Mouse (Mus musculus) olfactory bulb, adult 2 months (tissue): ENCODE results near the gene Cd3d. TPM values are rescaled to one million over a fixed set of nuclear protein-coding genes. Genes with fewer than 3 reads are reported as not detected.

Experiments used
- H3K27ac ChIP-seq: fragments of 200-500 bp; 2 replicates; pipeline ENCODE4 v1.5.1; 2012; ENCODE audit warnings: low read depth, low read length; ENCODE audit not compliant: insufficient read depth
- H3K4me1 ChIP-seq: fragments of 200-500 bp; 2 replicates; pipeline ENCODE4 v1.6.1; 2012; ENCODE audit warnings: low read length; ENCODE audit not compliant: control insufficient read depth, insufficient read depth
- H3K4me3 ChIP-seq: fragments of 200-500 bp; 2 replicates; pipeline ENCODE4 v1.5.1; 2012; ENCODE audit warnings: mild to moderate bottlenecking, low read depth, low read length, moderate library complexity; ENCODE audit not compliant: insufficient read depth
- CTCF ChIP-seq: fragments of 200-500 bp; IDR thresholded peaks from 2 replicates; pipeline ENCODE4 v1.5.1; 2012; ENCODE audit warnings: low read depth, mild to moderate bottlenecking, low read length, moderate library complexity; ENCODE audit not compliant: insufficient read depth
- POLR2A ChIP-seq: fragments of 200-500 bp; IDR thresholded peaks from 2 replicates; pipeline ENCODE4 v1.6.1; 2012; ENCODE audit warnings: mild to moderate bottlenecking, low read depth, low read length, moderate library complexity; ENCODE audit not compliant: insufficient read depth
- WGBS: fragments of 180-500 bp; shearing (Covaris S2); methylation state at CpG from one replicate; pipeline ENCODE4 v1.1.7; 2018; 5-methylcytosine and 5-hydroxymethylcytosine counted together
- polyA plus RNA-seq: library from polyadenylated mRNA; stranded (reverse); fragments of >200 nt; gene quantifications from 2 replicates; pipeline ENCODE4 v1.2.4, GENCODE M21; 2012; ENCODE audit warnings: low replicate concordance; ENCODE audit not compliant: missing spikeins, insufficient read depth, insufficient read length

Gene Cd3d
- polyA plus RNA-seq, 1 experiment: not detected

DNA sequence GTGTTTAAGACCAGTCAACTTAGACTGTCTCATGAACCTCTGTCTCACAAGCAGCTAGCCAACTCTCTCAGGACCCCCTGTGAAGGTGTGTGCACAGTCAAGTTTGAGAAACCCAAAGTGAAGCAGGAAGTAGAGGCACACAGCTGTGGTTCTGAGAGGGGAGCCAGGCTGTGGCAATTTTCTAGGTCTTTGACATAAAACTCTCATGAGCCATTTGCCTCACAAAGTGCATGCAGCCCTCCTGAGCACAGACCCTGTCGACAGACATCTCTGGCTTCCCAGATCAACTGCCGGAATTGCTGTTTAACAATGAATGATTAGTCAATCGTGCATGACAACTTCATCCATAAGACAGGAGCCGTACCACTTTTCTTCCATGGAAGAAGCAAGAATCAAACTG lies 26.8 kb downstream of the Cd3d start:
- TF ChIP-seq POLR2A (no peak), CTCF (no peak)
- Histone ChIP-seq H3K4me1 (no peaks in the 10 kb centered on the region), H3K27ac (no peak overlapping the region), H3K4me3 (no peak overlapping the region)
- WGBS: 82% methylated on average over 4 of the region's 4 CpGs

DNA sequence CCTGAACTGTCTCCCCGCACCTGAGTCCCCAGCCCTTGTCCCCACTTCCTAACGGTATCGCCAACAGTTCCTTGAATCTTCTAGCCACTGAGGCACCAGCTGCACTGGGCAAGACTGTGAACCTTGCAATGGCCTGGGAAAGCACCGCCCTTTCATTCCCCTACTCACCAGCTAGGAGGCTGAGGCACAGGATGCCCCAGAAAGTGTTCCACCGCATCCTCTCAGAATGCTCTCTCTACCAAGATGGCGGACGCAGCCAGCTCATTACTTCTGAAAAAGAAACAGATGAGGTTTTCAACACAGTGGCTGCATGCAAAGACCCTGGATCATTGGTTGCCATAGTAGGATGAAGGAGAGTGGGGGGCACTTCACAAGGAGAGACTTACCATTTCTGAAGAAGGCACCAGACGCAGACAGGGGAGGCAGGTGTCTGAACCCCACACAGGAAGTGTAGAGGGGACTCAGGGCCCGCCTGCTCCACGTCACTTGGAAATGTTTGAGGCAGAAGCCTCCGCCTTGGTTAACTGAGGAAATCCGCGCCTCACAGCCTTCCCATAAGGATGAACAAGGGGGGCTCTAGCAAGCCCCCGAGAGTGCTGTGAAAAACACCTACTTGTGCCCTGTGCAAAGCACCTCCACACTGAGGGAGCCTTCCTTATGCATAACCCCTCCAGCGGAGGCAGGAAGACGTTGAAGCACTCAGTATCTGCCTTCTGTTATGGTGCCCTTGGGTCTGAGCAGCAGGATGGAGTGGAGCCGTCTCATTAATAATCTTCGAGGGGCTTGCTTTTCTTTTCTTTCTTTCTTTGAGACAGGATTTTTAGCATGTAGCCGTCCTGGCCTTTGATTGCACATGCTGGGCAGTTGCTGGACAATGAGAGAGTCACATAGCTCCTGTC lies 27.8 kb downstream of the Cd3d start, which contains the start of gene Cd3e:
Gene Cd3e, minus strand, starts transcription at position 448 of the 899 bp plus-strand sequence.
- Histone ChIP-seq H3K27ac (no peak within 1 kb of the TSS; the same call in 1 of the 2 replicates), H3K4me3 (no peak within 1 kb of the TSS), H3K4me1 (no peaks in the 10 kb centered on the region)
- TF ChIP-seq CTCF (no peak), POLR2A (no peak)
- 81% methylated on average over 19 of the region's 19 CpGs for WGBS

- H3K27ac ChIP-seq: no peak overlapping the region
- H3K4me1 ChIP-seq: no peaks in the 10 kb centered on the region
- 73% methylated on average over 4 of the region's 4 CpGs for WGBS
- TF ChIP-seq CTCF: no peak
- TF ChIP-seq POLR2A: no peak
- H3K4me3 ChIP-seq: no peak overlapping the region
Measured at GRCm38 (mm10) chr9:45010461-45010860, 28.9 kb downstream of the Cd3d start.

- TF ChIP-seq CTCF: no peak
- TF ChIP-seq POLR2A: no peak
- Histone ChIP-seq H3K4me3 (no peak overlapping the region), H3K4me1 (no peaks in the 10 kb centered on the region), H3K27ac (no peak overlapping the region)
- 59% methylated on average over 6 of the region's 6 CpGs for WGBS
Measured at GRCm38 (mm10) chr9:45011291-45011690, 29.7 kb downstream of the Cd3d start.

DNA sequence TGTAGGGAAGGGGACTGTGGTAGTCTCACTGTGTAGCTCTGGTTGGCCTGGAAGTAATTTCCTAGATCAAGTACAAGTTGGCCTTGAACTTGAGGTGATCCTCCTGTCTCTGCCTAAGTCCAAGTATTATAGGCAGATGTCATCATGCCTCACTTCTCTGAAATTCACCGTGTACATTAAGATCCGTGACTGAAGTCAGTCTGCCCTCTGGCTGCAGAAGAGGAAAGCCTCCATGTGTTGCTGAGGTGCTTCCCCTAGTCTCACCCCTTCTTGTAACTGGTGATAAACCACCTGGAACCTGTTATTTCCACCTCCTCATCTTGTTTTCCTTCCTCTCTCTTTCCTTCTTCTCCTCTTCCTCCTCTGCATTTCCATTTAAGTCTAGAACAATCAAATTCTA lies 33.3 kb downstream of the Cd3d start:
- TF ChIP-seq CTCF: no peak
- TF ChIP-seq POLR2A: no peak
- Histone ChIP-seq H3K4me3 (no peak overlapping the region), H3K27ac (no peak overlapping the region), H3K4me1 (no peaks in the 10 kb centered on the region)
- 41% methylated on average over 2 of the region's 2 CpGs for WGBS

GRCm38 (mm10) chr9:45015841-45016240 lies 34.3 kb downstream of the Cd3d start:
- Histone ChIP-seq H3K4me1 (no peaks in the 10 kb centered on the region), H3K4me3 (no peak overlapping the region), H3K27ac (no peak overlapping the region)
- WGBS: 62% methylated on average over 3 of the region's 3 CpGs
- TF ChIP-seq POLR2A (no peak), CTCF (no peak)

DNA sequence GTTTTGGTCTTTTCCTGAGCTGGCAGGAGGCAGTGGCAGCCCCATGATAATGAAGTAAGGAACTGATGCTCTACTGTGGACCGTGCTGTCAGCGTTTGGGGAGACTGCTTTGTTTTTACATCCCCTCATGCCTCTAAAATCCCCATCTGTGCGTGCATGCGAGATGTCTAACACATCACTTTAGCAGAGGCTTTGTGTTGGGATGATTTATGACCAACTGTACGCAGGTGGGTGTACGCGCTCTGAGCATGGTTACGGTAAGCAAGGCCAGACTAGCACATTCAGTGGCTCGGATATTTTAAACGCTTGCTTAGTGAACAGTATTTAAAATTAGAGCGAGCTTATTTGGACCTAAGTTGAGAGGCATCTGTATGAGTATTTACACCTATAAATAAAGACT lies 36.4 kb downstream of the Cd3d start:
- Histone ChIP-seq H3K27ac (no peak overlapping the region), H3K4me3 (no peak overlapping the region), H3K4me1 (no peaks in the 10 kb centered on the region)
- TF ChIP-seq POLR2A (no peak), CTCF (no peak)
- WGBS: 86% methylated on average over 11 of the region's 11 CpGs

- no peaks in the 10 kb centered on the region for H3K4me1 ChIP-seq
- no peak overlapping the region for H3K4me3 ChIP-seq
- TF ChIP-seq POLR2A: no peak
- TF ChIP-seq CTCF: no peak
- WGBS: 7% methylated on average over 3 of the region's 3 CpGs
- no peak overlapping the region for H3K27ac ChIP-seq
Measured at GRCm38 (mm10) chr9:45022800-45023199, 41.2 kb downstream of the Cd3d start.

DNA sequence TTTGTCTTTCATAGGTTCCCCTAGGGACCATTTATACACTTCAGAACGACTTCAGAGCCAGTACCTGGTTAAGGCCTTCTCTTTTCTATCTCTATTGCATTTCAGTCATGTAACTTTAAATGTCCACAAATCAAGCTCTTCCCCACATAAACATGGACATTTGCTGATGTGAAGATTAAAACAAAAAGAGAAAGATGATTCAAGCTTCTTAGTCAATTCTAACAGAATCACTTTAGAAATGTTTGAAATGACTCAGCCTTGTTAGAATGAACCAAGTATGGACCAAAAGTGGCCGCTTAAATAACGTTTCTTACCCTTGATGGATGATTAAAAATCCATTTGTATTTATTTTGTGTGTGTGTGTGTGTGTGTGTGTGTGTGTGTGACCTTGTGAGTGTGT lies 42.1 kb downstream of the Cd3d start:
- Histone ChIP-seq H3K4me3 (no peak overlapping the region), H3K4me1 (no peaks in the 10 kb centered on the region), H3K27ac (no peak overlapping the region)
- TF ChIP-seq CTCF: no peak
- no peak for TF ChIP-seq POLR2A
- WGBS: 60% methylated on average over 3 of the region's 3 CpGs
